Mouse (Mus musculus) small intestine, adult 2 months (tissue): ENCODE data around the gene Ppm1f. TPM values are rescaled to one million over a fixed set of nuclear protein-coding genes. Genes with fewer than 3 reads are reported as not detected.
A peak's percentile ranks its signal among the peaks of the same experiment; 100 is the strongest.
"Not testable (repeated sequence)": the region's sequence is repeated elsewhere in the genome, so short reads cannot be mapped to it uniquely, and the experiment has no call there.

Source experiments
- H3K27ac ChIP-seq: fragments of 200-500 bp; 2 replicates; pipeline ENCODE4 v1.5.1; 2012; ENCODE audit warnings: low read depth, low read length, control low read depth, inconsistent platforms; ENCODE audit not compliant: insufficient read depth
- H3K27me3 ChIP-seq: fragments of 200-500 bp; 2 replicates; pipeline ENCODE4 v1.6.1; 2012; ENCODE audit warnings: mild to moderate bottlenecking, moderate library complexity, low read length, inconsistent platforms; ENCODE audit not compliant: control insufficient read depth, insufficient read depth
- H3K36me3 ChIP-seq: fragments of 200-500 bp; 2 replicates; pipeline ENCODE4 v1.6.1; 2012; ENCODE audit warnings: mild to moderate bottlenecking, low read length, control low read depth, inconsistent platforms; ENCODE audit not compliant: control insufficient read depth, insufficient read depth
- H3K4me1 ChIP-seq: fragments of 200-500 bp; 2 replicates; pipeline ENCODE4 v1.6.1; 2012; ENCODE audit warnings: low read length, inconsistent platforms, mixed read lengths; ENCODE audit not compliant: control insufficient read depth, insufficient read depth, insufficient read length
- H3K4me3 ChIP-seq: fragments of 200-500 bp; 2 replicates; pipeline ENCODE4 v1.5.1; 2012; ENCODE audit warnings: low read depth, mild to moderate bottlenecking, control low read depth, inconsistent platforms, low read length, moderate library complexity
- CTCF ChIP-seq: fragments of 200-500 bp; IDR thresholded peaks from 2 replicates; pipeline ENCODE4 v1.5.1; 2012; ENCODE audit warnings: low read depth, mild to moderate bottlenecking, control low read depth, inconsistent platforms, low read length, moderate library complexity, mixed read lengths; ENCODE audit not compliant: insufficient replicate concordance, insufficient read length; ENCODE audit errors: extremely low read depth
- POLR2A ChIP-seq: fragments of 200-500 bp; IDR thresholded peaks from 2 replicates; pipeline ENCODE4 v1.6.1; 2012; ENCODE audit warnings: low read depth, mild to moderate bottlenecking, control low read depth, inconsistent platforms, low read length, moderate library complexity
- WGBS: fragments of 180-500 bp; shearing (Covaris S2); methylation state at CpG from one replicate; pipeline ENCODE4 v1.1.7; 2018; 5-methylcytosine and 5-hydroxymethylcytosine counted together
- polyA plus RNA-seq: library from polyadenylated mRNA; depleted of rRNA; stranded (reverse); fragments of >200 nt; gene quantifications from 2 replicates; pipeline ENCODE4 v1.2.3, GENCODE M21; 2012; rRNA removed

The Ppm1f gene
- 2.0 and 2.3 TPM in 2 replicates for polyA plus RNA-seq

DNA sequence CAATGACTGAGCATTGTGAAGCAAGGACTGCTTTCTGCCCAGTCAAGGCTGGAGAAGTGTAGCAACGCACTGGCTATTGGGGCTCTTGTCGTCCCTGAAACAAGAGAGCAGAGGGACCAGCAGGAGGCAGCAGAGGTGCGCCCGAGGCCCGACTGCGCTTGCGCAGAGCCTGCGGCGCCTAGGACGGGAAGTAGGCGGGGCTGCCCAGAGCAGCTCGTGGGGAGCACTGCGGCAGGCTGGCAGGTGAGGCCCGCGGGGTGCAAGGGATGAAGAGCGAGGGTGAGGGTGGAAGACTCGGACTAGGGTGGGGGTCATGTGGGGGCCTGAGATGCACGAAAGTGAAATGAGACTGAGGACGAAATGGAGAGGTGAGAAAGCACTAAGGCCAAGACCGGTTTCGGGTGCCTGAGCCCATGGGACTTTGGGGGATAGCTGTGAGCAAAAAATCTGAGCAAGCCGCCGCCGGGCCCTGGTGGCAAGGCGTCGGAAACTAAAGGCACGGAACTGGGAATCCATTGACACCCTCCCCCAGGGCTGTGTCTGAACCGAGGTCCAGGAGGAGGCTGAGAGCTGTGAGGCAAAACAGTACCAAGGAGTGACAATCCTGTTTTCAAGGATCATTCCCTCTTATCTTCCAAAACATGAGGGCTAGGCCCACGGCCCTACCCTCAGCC is at the start of gene Ppm1f:
Ppm1f (plus strand) TSS at position 88 of the 674 bp plus-strand sequence.
- Histone ChIP-seq H3K36me3 (peaks cover 12% of the 10 kb centered on the region), H3K4me1 (peaks cover 10% of the 10 kb centered on the region; the same call in 1 of the 2 replicates), H3K27ac (peak within 1 kb of the TSS; percentile 4), H3K4me3 (peak within 1 kb of the TSS; percentile 71), H3K27me3 (no peaks in the 10 kb centered on the region)
- TF ChIP-seq CTCF: peak; percentile 92
- peak; percentile 37; the same call in 1 of the 2 replicates for TF ChIP-seq POLR2A
- under 1% methylated on average over 29 of the region's 29 CpGs for WGBS

GRCm38 (mm10) chr16:16849196-16849595 is 47.1 kb upstream of the Ppm1f start:
- no peaks in the 10 kb centered on the region; the same call in 1 of the 2 replicates for H3K27me3 ChIP-seq
- no peaks in the 10 kb centered on the region for H3K36me3 ChIP-seq
- H3K4me1 ChIP-seq: no peaks in the 10 kb centered on the region
- TF ChIP-seq POLR2A (no peak), CTCF (no peak)
- no peak overlapping the region for H3K4me3 ChIP-seq
- no peak overlapping the region for H3K27ac ChIP-seq

DNA sequence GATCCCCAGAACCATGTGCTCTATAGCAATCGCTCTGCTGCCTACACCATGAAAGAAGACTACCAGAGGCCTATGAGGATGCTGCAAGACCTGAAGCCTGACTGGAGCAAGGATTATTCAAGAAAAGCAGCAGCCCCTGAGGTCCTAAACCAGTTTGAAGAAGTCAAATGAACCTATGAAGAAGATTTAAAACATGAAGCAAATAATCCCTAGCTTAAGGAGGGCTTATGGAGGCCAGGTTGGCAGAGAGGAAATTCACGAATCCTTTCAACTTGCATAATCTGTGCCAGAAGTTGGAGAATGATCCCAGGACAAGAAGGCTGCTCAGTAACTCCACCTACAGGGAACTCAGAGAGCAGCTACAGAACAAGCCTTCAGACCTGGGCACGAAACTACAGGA is 43.9 kb upstream of the Ppm1f start:
- no peak overlapping the region for H3K4me3 ChIP-seq
- WGBS: 85% methylated on average over 3 of the region's 3 CpGs
- H3K4me1 ChIP-seq: no peaks in the 10 kb centered on the region
- no peak for TF ChIP-seq POLR2A
- TF ChIP-seq CTCF: no peak
- H3K27me3 ChIP-seq: no peaks in the 10 kb centered on the region
- H3K36me3 ChIP-seq: no peaks in the 10 kb centered on the region
- no peak overlapping the region for H3K27ac ChIP-seq

- Histone ChIP-seq H3K36me3 (no peaks in the 10 kb centered on the region), H3K27ac (no peak overlapping the region), H3K4me3 (no peak overlapping the region), H3K27me3 (no peaks in the 10 kb centered on the region), H3K4me1 (no peaks in the 10 kb centered on the region)
- 15% methylated on average over 6 of the region's 6 CpGs for WGBS
- no peak for TF ChIP-seq POLR2A
- peak; percentile 36; the same call in 1 of the 2 replicates for TF ChIP-seq CTCF
Observed at GRCm38 (mm10) chr16:16854836-16855235, 41.4 kb upstream of the Ppm1f start.

DNA sequence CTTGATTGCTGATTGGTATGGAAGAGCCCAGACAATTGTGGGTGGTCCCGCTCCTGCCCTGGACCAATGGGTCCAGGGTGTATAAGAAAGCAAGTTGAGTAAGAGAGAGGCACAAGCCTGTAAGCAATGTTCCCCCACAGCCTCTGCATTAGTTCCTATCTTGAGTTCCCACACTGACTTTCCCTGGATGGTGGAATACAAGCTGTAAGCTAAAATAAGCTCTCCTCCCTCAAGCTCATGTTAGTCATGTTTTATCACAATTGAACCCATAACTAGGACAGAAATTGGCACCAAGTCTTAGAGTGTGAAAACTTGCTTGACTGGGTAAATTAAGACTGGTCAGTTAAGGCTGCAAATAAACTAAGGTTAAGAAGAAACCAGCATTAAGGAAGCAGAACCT is 40.7 kb upstream of the Ppm1f start:
- H3K4me3 ChIP-seq: no peak overlapping the region
- no peaks in the 10 kb centered on the region for H3K4me1 ChIP-seq
- H3K36me3 ChIP-seq: no peaks in the 10 kb centered on the region
- 96% methylated on average over 1 of the region's 1 CpGs for WGBS
- H3K27me3 ChIP-seq: no peaks in the 10 kb centered on the region
- TF ChIP-seq CTCF (no peak), POLR2A (no peak)
- H3K27ac ChIP-seq: no peak overlapping the region

GRCm38 (mm10) chr16:16856054-16856453 is 40.2 kb upstream of the Ppm1f start:
- H3K4me1 ChIP-seq, H3K36me3 ChIP-seq, H3K27me3 ChIP-seq, H3K27ac ChIP-seq, H3K4me3 ChIP-seq: not testable (repeated sequence)
- WGBS: 79% methylated on average over 9 of the region's 9 CpGs

DNA sequence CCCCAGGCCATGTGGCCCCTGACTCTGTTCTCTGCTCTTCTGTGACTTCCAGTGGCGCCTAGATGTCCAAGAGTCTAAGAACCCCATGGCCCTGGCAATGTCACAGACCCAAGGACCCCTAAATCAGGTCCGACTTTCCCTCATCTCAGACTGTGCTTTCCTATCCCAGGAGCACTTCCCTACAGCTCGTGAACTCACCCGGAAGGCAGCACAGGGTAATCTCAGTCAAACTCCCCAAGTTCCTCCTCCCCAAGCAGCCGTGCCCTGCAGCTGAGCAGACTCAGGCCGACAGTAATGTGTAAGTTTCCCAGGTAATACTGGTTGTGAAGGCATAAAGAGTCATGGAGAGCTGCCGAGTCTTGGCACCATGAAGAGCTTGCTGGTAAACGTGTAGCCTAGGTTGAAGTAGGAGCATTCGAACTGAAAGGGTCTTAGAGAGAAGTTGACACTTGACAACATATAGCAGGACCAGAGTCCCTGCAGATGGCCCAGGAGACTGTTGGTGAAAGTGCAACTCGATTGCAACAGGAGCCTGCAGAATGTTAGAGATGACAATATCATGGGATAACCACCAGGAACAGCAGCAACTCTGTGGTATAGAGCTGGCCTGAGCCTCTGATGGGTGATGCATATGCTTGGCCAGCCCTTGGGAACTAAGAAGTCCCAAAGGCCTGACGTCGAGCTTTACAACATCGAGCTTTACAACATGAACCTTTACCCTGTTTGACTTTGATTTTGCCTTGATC is 39.4 kb upstream of the Ppm1f start:
- Histone ChIP-seq H3K4me3 (no peak overlapping the region), H3K4me1 (no peaks in the 10 kb centered on the region), H3K27me3 (no peaks in the 10 kb centered on the region), H3K27ac (no peak overlapping the region), H3K36me3 (no peaks in the 10 kb centered on the region)
- no peak for TF ChIP-seq POLR2A
- no peak for TF ChIP-seq CTCF
- WGBS: 64% methylated on average over 13 of the region's 13 CpGs

DNA sequence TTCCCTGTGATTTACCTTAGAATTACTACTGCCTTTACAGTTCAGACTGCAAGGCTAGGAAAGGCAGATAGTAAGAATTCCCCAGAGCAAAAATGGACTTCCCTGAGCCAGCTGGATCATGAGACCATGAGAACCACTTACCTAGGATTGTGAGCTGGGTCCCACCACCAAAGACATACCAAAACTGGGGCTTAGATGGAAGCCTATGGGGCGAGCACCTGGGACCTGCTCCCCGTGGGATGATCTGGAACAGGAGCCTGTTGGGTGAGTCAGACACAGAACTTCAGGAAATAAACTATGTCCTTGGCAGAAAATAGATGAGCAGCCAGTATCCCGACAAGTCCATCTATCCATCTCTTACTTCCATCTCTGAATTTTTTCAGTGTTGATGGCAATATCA is 34.0 kb upstream of the Ppm1f start:
- H3K36me3 ChIP-seq: no peaks in the 10 kb centered on the region
- no peaks in the 10 kb centered on the region for H3K4me1 ChIP-seq
- no peak overlapping the region for H3K4me3 ChIP-seq
- 59% methylated on average over 3 of the region's 3 CpGs for WGBS
- TF ChIP-seq CTCF: no peak
- no peak for TF ChIP-seq POLR2A
- H3K27me3 ChIP-seq: no peaks in the 10 kb centered on the region
- H3K27ac ChIP-seq: no peak overlapping the region
